Mouse (Mus musculus) bone marrow macrophage, adult 2 months (primary cell): Measurements from ENCODE around the gene Prkcz.

Source experiments
- CTCF ChIP-seq: IDR thresholded peaks from 2 replicates; pipeline ENCODE4 v1.5.1; 2012; ENCODE audit warnings: low read depth, mild to moderate bottlenecking, low read length, moderate library complexity
- POLR2A ChIP-seq: IDR thresholded peaks from 2 replicates; pipeline ENCODE4 v1.6.1; 2012; ENCODE audit warnings: mild to moderate bottlenecking, low read depth, low read length, borderline replicate concordance

GRCm38 (mm10) chr4:155359560-155360464, 1.3 kb downstream of the Prkcz start:
- no peak for TF ChIP-seq CTCF
- no peak for TF ChIP-seq POLR2A
